Mouse (Mus musculus) intestine, embryonic 14.5 days (tissue): ENCODE results near the gene Tmem87b. TPM values are rescaled to one million over a fixed set of nuclear protein-coding genes. Genes with fewer than 3 reads are reported as not detected.
A peak's percentile ranks its signal among the peaks of the same experiment; 100 is the strongest.

ENCODE experiments used
- ATAC-seq: fragments of 200-750 bp; cut with Nextera tagmentation; replicated peaks from 2 replicates; pipeline ENCODE4 v1.8.0; 2017; ENCODE audit warnings: low read depth, moderate number of reproducible peaks, moderate TSS enrichment, moderate library complexity; ENCODE audit not compliant: low FRiP score, low TSS enrichment
- DNase-seq: peaks from one replicate; pipeline ENCODE4 v3.0.0-alpha.2; 2018; ENCODE audit warnings: low spot score
- H3K27ac ChIP-seq: fragments of 300-500 bp; sonication (generic); 2 replicates; pipeline ENCODE4 v1.5.1; 2014; ENCODE audit warnings: low read depth, mild to moderate bottlenecking, control low read depth
- H3K27me3 ChIP-seq: fragments of 300-500 bp; sonication (generic); replicated peaks from 2 replicates; pipeline ENCODE4 v1.6.1; 2014; ENCODE audit warnings: low read length, control low read depth; ENCODE audit not compliant: control insufficient read depth, insufficient read depth
- H3K36me3 ChIP-seq: fragments of 300-500 bp; sonication (generic); 2 replicates; pipeline ENCODE4 v1.6.1; 2014; ENCODE audit warnings: low read length, control low read depth; ENCODE audit not compliant: control insufficient read depth, insufficient read depth
- H3K4me1 ChIP-seq: fragments of 300-500 bp; sonication (generic); replicated peaks from 2 replicates; pipeline ENCODE4 v1.6.1; 2014; ENCODE audit warnings: low read length, control low read depth, mixed read lengths; ENCODE audit not compliant: control insufficient read depth, insufficient read depth
- H3K4me2 ChIP-seq: fragments of 300-500 bp; sonication (generic); 2 replicates; pipeline ENCODE4 v1.6.1; 2014; ENCODE audit warnings: low read length
- H3K4me3 ChIP-seq: fragments of 300-500 bp; sonication (generic); 2 replicates; pipeline ENCODE4 v1.5.1; 2014; ENCODE audit warnings: low read depth, low read length, control low read depth, mixed read lengths
- H3K9ac ChIP-seq: fragments of 300-500 bp; sonication (generic); 2 replicates; pipeline ENCODE4 v1.6.1; 2014; ENCODE audit warnings: mild to moderate bottlenecking, low read length
- H3K9me3 ChIP-seq: fragments of 300-500 bp; sonication (generic); 2 replicates; pipeline ENCODE4 v1.6.1; 2016; ENCODE audit warnings: low read length, control low read depth; ENCODE audit not compliant: control insufficient read depth
- WGBS: fragments of 180-500 bp; shearing (Covaris S2); extraction: QIAGEN DNeasy Blood & Tissue Kit; methylation state at CpG from one replicate; pipeline ENCODE4 v1.1.7; 2014; 5-methylcytosine and 5-hydroxymethylcytosine counted together
- polyA plus RNA-seq: library from polyadenylated mRNA; unstranded; fragments of >200 nt; fragmentation: Nextera tagmentation; extraction: Ambion mirVana; gene quantifications from 2 replicates; pipeline ENCODE4 v1.2.1, GENCODE M21; 2014

Gene Tmem87b
- polyA plus RNA-seq, 1 experiment from 2014 or later = 34.2 TPM

DNA sequence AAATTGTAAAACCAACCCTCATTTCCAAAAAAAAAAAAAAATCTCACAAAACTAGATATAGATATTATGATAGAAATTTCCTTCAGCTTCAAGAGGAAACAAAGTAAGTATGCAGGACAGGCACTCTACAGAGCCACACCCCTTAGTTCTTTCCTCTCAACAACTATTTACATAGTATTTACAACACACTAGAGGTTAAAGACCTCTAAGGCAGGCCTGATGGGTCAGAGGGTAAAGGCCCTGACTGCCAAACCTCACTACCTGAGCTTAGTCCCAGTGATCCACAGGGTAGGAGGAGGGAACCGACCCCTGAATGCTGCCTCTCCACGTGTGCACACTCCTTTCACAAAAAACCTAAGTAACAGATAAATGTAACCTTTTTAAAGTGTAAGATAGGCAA, 5.2 kb upstream of the Tmem87b start:
- DNase-seq (no peak), ATAC-seq (no peak)
- no peaks in the 10 kb centered on the region for H3K27me3 ChIP-seq
- no peak overlapping the region for H3K4me2 ChIP-seq
- WGBS = 27% methylated on average over 2 of the region's 2 CpGs
- H3K9me3 ChIP-seq = no peaks in the 10 kb centered on the region
- no peak overlapping the region for H3K9ac ChIP-seq
- no peak overlapping the region for H3K4me3 ChIP-seq
- no peaks in the 10 kb centered on the region for H3K36me3 ChIP-seq
- peaks cover 3% of the 10 kb centered on the region for H3K4me1 ChIP-seq
- H3K27ac ChIP-seq = no peak overlapping the region

DNA sequence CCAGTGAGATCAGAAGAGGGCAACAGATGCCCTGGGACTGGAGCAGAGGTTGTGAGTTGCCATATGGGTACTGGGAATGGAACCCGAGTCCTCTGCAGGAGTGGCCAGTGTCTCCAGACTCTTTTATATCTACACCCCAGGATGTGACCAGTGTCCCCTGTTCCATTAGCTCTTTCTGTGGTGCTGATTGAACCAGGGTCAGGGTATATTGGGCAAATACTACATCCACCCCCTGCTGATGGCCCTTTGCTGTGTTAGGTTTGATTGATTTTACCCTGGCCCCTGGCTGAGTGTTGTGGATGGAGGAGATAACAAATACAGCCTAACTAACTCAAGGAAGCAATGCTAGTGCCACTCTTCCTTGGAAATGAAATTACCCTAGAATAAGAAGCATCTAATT, 1.6 kb upstream of the Tmem87b start:
- 95% methylated on average over 1 of the region's 1 CpGs for WGBS
- H3K27me3 ChIP-seq = no peaks in the 10 kb centered on the region
- no peak overlapping the region for H3K4me2 ChIP-seq
- H3K9me3 ChIP-seq = no peaks in the 10 kb centered on the region
- no peaks in the 10 kb centered on the region for H3K36me3 ChIP-seq
- ATAC-seq = no peak
- DNase-seq = no peak
- H3K9ac ChIP-seq = no peak overlapping the region
- H3K4me3 ChIP-seq = no peak overlapping the region
- H3K4me1 ChIP-seq = peaks cover 12% of the 10 kb centered on the region
- H3K27ac ChIP-seq = no peak overlapping the region

DNA sequence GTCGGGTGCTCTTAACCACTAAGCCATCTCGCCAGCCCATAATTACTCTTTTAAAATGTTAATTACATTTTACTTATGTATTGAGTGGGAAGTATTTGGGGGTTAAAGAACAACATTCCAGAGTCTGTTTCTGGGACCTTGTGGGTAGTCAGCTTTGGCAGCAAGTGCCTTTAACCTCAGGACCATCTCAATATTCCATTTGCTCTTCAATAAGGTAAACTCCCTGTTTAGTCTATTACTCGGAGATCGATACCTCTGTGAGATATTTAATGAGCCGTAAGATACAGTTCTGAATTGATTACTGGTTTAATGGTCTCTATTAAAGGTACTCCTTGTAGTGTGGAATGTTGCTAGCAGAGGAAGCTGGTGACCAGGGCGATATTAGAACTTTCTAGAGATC, 1.0 kb upstream of the Tmem87b start:
- ATAC-seq = no peak
- no peaks in the 10 kb centered on the region for H3K9me3 ChIP-seq
- WGBS = 40% methylated on average over 6 of the region's 6 CpGs
- H3K27me3 ChIP-seq = no peaks in the 10 kb centered on the region
- H3K4me1 ChIP-seq = peaks cover 12% of the 10 kb centered on the region
- H3K36me3 ChIP-seq = no peaks in the 10 kb centered on the region
- H3K9ac ChIP-seq = 0 out of 2 replicates have a peak overlapping the region, but pooled peaks have one; percentile 1
- peak; percentile 32 for DNase-seq
- peak overlapping the region; percentile 59 for H3K4me2 ChIP-seq
- H3K27ac ChIP-seq = no peak overlapping the region
- peak overlapping the region; percentile 80 for H3K4me3 ChIP-seq

DNA sequence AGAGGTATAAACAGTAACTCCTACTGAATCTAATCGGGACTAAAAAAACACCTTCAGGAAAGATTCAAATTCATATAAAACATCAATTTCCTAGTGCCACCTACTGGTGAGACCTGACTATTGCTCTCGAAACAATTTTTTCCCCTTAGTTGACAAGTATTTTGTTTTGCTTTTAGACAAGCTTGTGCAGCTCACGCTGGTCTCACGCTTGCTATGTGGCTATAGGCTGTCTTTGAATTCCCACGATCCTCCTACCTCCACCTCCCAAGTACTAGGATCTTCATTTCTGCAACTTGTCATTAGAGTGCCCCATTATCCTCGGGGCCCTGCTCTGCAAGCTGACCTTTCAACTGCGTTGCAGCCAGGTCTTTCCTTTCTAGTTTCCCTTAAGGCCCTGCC, 532 bp upstream of the Tmem87b start:
- peak; percentile 56 for ATAC-seq
- peak overlapping the region; percentile 80 for H3K4me3 ChIP-seq

DNA sequence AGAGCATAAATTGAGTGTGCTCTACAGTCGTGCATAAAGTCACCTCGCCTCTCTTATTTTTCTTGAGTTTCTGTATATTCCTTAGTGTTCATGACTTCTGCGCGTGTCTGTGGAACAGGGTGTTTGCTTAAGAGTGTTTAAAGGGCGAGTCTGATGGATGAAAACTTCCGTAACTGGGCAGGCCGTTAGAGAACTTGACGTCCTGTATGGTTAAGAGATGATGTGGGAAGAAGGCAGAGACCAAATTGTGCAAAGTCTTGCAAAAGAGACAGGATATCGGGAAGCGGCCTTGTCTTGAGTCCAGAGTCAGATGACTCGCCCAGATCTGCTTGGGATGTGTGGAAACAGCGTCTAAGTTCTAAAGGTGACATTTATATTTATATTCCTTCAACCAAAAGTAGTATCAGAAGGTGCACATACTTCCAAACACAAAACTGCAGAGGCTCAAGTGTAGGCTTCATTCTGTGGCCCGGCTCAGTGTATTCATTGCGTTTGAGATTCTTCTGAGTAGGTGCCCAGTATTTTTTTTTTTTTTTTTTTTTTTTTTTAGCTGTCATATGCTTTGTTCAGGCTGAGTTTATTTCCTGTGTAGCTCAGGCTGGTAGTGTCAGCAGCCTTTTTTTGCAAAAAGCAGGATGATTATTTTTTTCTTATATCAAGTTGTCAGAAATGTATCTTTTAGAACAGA, 1.2 kb downstream of the Tmem87b start:
- H3K27ac ChIP-seq = peak overlapping the region; percentile 92
- H3K27me3 ChIP-seq = no peaks in the 10 kb centered on the region
- peak overlapping the region; percentile 72 for H3K9ac ChIP-seq
- peak overlapping the region; percentile 62 for H3K4me2 ChIP-seq
- ATAC-seq (no peak), DNase-seq (no peak)
- H3K4me1 ChIP-seq = peaks cover 12% of the 10 kb centered on the region
- 13% methylated on average over 14 of the region's 14 CpGs for WGBS
- H3K4me3 ChIP-seq = peak overlapping the region; percentile 80
- H3K36me3 ChIP-seq = no peaks in the 10 kb centered on the region
- H3K9me3 ChIP-seq = no peaks in the 10 kb centered on the region

More for the DNA sequence above, 532 bp upstream of the Tmem87b start:
- Histone ChIP-seq H3K9ac (peak overlapping the region; percentile 34; the same call in 1 of the 2 replicates), H3K4me1 (peaks cover 12% of the 10 kb centered on the region), H3K36me3 (no peaks in the 10 kb centered on the region), H3K4me2 (peak overlapping the region; percentile 59), H3K27ac (peak overlapping the region; percentile 92; the same call in 1 of the 2 replicates), H3K9me3 (no peaks in the 10 kb centered on the region), H3K27me3 (no peaks in the 10 kb centered on the region)
- peak; percentile 92 for DNase-seq
- under 1% methylated on average over 7 of the region's 7 CpGs for WGBS

DNA sequence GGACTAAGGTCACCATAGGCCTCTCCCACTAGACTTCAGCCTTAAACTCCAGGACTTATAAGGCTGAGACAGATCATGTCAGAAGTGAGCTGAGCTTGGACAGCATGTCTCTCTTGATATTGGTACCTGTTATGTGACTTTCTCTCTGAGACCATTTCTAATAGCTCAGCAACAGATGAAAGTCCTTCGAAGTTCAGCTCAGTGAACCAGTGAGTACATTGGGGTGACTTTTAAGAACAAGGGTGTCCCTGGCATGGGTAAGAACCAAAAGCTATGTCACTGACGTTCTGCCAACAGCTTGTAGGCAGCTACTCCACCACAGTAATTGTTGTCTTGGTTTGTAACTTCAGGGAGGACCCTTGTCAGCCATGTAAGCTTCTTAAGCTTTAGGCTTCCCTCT, 2.7 kb downstream of the Tmem87b start:
- no peak overlapping the region for H3K4me2 ChIP-seq
- H3K36me3 ChIP-seq = peaks cover 8% of the 10 kb centered on the region; the same call in 1 of the 2 replicates
- H3K27ac ChIP-seq = no peak overlapping the region
- peaks cover 12% of the 10 kb centered on the region for H3K4me1 ChIP-seq
- no peaks in the 10 kb centered on the region for H3K9me3 ChIP-seq
- no peak overlapping the region for H3K9ac ChIP-seq
- 73% methylated on average over 2 of the region's 2 CpGs for WGBS
- no peaks in the 10 kb centered on the region for H3K27me3 ChIP-seq
- DNase-seq (peak; percentile 33), ATAC-seq (no peak)
- H3K4me3 ChIP-seq = no peak overlapping the region

DNA sequence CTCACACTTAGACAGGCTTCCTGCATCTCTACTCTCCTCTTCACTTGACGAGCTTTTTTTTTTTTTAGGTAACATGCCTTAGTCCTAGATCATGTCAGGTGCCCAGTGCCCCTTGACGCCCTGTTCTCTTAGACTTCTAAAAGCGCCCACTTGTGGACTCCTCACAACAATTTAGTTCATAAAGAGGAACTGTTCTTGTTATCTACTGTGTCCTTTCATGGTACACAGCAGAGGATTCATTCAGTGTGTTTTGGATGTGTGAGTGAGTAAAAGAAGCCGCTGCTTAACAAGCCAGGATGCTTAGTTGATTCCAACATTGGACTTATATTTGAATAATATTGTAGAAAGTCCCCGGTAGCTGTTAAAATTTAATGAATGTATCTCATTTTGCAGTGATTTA, 6.0 kb downstream of the Tmem87b start:
- Histone ChIP-seq H3K9ac (no peak overlapping the region), H3K4me1 (peaks cover 9% of the 10 kb centered on the region), H3K36me3 (peaks cover 34% of the 10 kb centered on the region), H3K9me3 (no peaks in the 10 kb centered on the region), H3K4me3 (no peak overlapping the region), H3K27ac (no peak overlapping the region), H3K4me2 (no peak overlapping the region), H3K27me3 (no peaks in the 10 kb centered on the region)
- DNase-seq (no peak), ATAC-seq (no peak)
- 88% methylated on average over 5 of the region's 5 CpGs for WGBS

DNA sequence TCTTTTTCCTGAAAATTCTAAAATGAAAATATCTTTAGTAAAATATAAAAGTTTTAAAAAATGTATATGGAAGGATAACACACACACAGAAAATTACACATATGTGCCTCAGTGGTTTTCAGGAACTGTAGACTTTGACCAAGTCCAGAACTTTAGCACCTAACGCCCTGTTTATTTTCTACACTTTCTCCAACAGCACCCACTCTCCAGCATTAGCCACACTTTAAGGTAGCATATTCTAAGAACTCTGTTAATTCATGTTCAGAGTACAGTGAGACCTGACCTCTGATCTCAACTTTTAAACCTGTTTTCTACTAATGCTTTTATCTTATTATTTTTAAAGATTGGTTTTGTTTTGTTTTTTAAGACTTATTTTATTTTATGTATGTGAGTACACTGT, 9.9 kb downstream of the Tmem87b start:
- H3K4me1 ChIP-seq = 0 out of 2 replicates have a peak, but pooled peaks cover 5% of the 10 kb centered on the region
- H3K4me3 ChIP-seq = no peak overlapping the region
- no peak for ATAC-seq
- H3K36me3 ChIP-seq = peaks cover 62% of the 10 kb centered on the region
- H3K27ac ChIP-seq = no peak overlapping the region
- no peaks in the 10 kb centered on the region for H3K27me3 ChIP-seq
- no peaks in the 10 kb centered on the region for H3K9me3 ChIP-seq
- 90% methylated on average over 1 of the region's 1 CpGs for whole genome bisulfite sequencing
- H3K4me2 ChIP-seq = no peak overlapping the region
- no peak overlapping the region for H3K9ac ChIP-seq
- no peak for DNase-seq

DNA sequence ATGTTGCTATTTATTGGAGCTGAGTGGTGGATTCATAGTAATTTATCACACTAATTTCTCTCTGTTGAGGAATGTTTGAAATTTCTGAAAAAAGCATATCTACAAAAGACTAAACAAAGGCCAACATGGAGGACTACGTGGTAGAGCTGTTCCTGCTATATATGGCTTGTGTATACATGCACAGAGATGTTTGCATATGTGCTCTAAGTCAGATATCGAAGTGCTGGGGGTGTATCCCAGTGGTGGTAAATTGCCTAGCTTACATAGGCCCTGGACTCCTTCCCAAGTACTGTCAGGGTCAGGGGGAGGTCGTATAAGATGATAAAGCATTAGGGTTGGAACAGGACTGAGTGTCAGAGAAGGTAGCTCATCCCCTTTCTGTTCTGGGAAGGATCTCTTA, 14.7 kb downstream of the Tmem87b start:
- 67% methylated on average over 3 of the region's 3 CpGs for WGBS
- DNase-seq = no peak
- no peak for ATAC-seq
- Histone ChIP-seq H3K4me1 (0 out of 2 replicates have a peak, but pooled peaks cover 8% of the 10 kb centered on the region), H3K27ac (peak overlapping the region; percentile 51; the same call in 1 of the 2 replicates), H3K9me3 (no peaks in the 10 kb centered on the region), H3K36me3 (peaks cover 78% of the 10 kb centered on the region), H3K9ac (no peak overlapping the region), H3K4me3 (no peak overlapping the region), H3K4me2 (no peak overlapping the region), H3K27me3 (no peaks in the 10 kb centered on the region)
